ENCODE assay signal across 11 mouse cellular contexts in the genomic region with DNA sequence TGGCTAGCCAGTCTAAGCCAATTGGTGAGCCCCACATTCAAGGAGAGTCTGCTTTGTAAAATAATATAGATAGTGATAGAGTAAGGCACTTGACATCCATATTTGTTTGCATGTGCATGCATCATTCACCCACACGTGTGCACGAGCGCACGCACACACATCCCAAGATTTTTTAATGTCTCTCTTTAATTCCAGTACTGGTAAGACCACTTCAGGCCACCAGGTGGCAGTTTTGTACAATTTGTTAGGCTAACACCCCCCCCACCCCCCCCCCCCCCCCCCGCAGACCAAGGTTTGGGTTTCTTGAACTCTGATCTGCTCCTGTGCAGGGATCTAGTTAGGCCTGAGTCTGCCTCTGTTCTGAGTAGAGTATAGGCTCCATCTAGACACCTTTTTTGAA. TPM values are rescaled to one million over a fixed set of nuclear protein-coding genes. Genes with fewer than 3 reads are reported as not detected.
DNase-seq lines count a peak whose midpoint lies in the region; ATAC-seq and TF ChIP-seq lines count a peak whose summit lies in the region.
"Had no signal": no experiment of that assay in that cellular context is flagged by ENCODE, and none has a peak within 500 bp of the region (broad histone marks: within the 10 kb centered on the region; RNA-seq: fewer than 3 reads in every experiment).

No protein-coding gene starts in this region.

- H3K9me3 ChIP-seq in forebrain, postnatal 0 days (ENCODE audit: low read length), result no peaks in the 10 kb centered on the region
- H3K9me3 ChIP-seq in forebrain, embryonic 11.5 days (ENCODE audit: control insufficient read depth, low read length), result no peaks in the 10 kb centered on the region
- no peaks in the 10 kb centered on the region for H3K9me3 ChIP-seq in lung, embryonic 14.5 days (ENCODE audit: low read depth, low read length)
- H3K9me3 ChIP-seq: embryonic facial prominence, embryonic 15.5 days; heart, embryonic 15.5 days had no signal

- no peak overlapping the region for H3K27ac ChIP-seq in forebrain, postnatal 0 days (ENCODE audit: low read depth, low read length)
- H3K27ac ChIP-seq in forebrain, embryonic 11.5 days (ENCODE audit: low read depth, low read length), result no peak overlapping the region
- H3K27ac ChIP-seq in lung, embryonic 14.5 days (ENCODE audit: low read depth), result no peak overlapping the region
- H3K27ac ChIP-seq: embryonic facial prominence, embryonic 15.5 days; heart, embryonic 15.5 days had no signal

- no peak overlapping the region for H3K4me3 ChIP-seq in forebrain, postnatal 0 days (ENCODE audit: low read depth, low read length)
- no peak overlapping the region for H3K4me3 ChIP-seq in forebrain, embryonic 11.5 days (ENCODE audit: low read depth, low read length)
- no peak overlapping the region for H3K4me3 ChIP-seq in lung, embryonic 14.5 days (ENCODE audit: low read depth, low read length)
- H3K4me3 ChIP-seq: embryonic facial prominence, embryonic 15.5 days; heart, embryonic 15.5 days had no signal

- no peaks in the 10 kb centered on the region for H3K4me1 ChIP-seq in forebrain, postnatal 0 days (ENCODE audit: insufficient read depth)
- no peaks in the 10 kb centered on the region for H3K4me1 ChIP-seq in forebrain, embryonic 11.5 days (replicated peaks; ENCODE audit: control insufficient read depth, insufficient read depth, low read length)
- no peaks in the 10 kb centered on the region for H3K4me1 ChIP-seq in lung, embryonic 14.5 days (ENCODE audit: insufficient read depth)
- H3K4me1 ChIP-seq: embryonic facial prominence, embryonic 15.5 days; heart, embryonic 15.5 days had no signal

- ATAC-seq in forebrain, postnatal 0 days, result no peak
- no peak for ATAC-seq in forebrain, embryonic 11.5 days (replicated peaks; ENCODE audit: low FRiP score)
- no peak for ATAC-seq in lung, embryonic 14.5 days (ENCODE audit: insufficient read depth)
- no peak for ATAC-seq in granulocyte monocyte progenitor cell, adult 5-6 weeks (replicated peaks; ENCODE audit: poor library complexity, severe bottlenecking)

- H3K9ac ChIP-seq in forebrain, postnatal 0 days, result no peak overlapping the region
- H3K9ac ChIP-seq in forebrain, embryonic 11.5 days (ENCODE audit: low read length), result no peak overlapping the region
- H3K9ac ChIP-seq in lung, embryonic 14.5 days, result no peak overlapping the region
- H3K9ac ChIP-seq: embryonic facial prominence, embryonic 15.5 days; heart, embryonic 15.5 days had no signal

- no peak overlapping the region for H3K4me2 ChIP-seq in forebrain, postnatal 0 days (ENCODE audit: low read depth)
- H3K4me2 ChIP-seq in forebrain, embryonic 11.5 days (ENCODE audit: low read depth, low read length, severe bottlenecking), result no peak overlapping the region
- H3K4me2 ChIP-seq in lung, embryonic 14.5 days, result no peak overlapping the region
- H3K4me2 ChIP-seq: embryonic facial prominence, embryonic 15.5 days; heart, embryonic 15.5 days had no signal

- no peaks in the 10 kb centered on the region for H3K36me3 ChIP-seq in forebrain, postnatal 0 days (ENCODE audit: insufficient read depth)
- no peaks in the 10 kb centered on the region for H3K36me3 ChIP-seq in forebrain, embryonic 11.5 days (ENCODE audit: control insufficient read depth, insufficient read depth, low read length)
- no peaks in the 10 kb centered on the region for H3K36me3 ChIP-seq in lung, embryonic 14.5 days (ENCODE audit: insufficient read depth)
- H3K36me3 ChIP-seq: embryonic facial prominence, embryonic 15.5 days; heart, embryonic 15.5 days had no signal

- 0 out of 2 replicates have a peak, but pooled peaks have one; percentile 9 for TF ChIP-seq CTCF in forebrain, postnatal 0 days (IDR thresholded peaks at IDR 0.05; ENCODE audit: low read depth)
- 0 out of 2 replicates have a peak, but pooled peaks have one; percentile 3 for TF ChIP-seq CTCF in lung, embryonic 14.5 days (IDR thresholded peaks at IDR 0.05; ENCODE audit: low read depth)

- no peaks in the 10 kb centered on the region for H3K27me3 ChIP-seq in forebrain, postnatal 0 days (ENCODE audit: insufficient read depth, low read length)
- H3K27me3 ChIP-seq in forebrain, embryonic 11.5 days (ENCODE audit: control insufficient read depth, insufficient read depth, low read length), result no peaks in the 10 kb centered on the region; the same call in 1 of the 2 replicates
- H3K27me3 ChIP-seq in lung, embryonic 14.5 days (ENCODE audit: insufficient read depth, low read length), result no peaks in the 10 kb centered on the region
- H3K27me3 ChIP-seq: embryonic facial prominence, embryonic 15.5 days; heart, embryonic 15.5 days had no signal

- no peak for DNase-seq in forebrain, postnatal 0 days
- no peak for DNase-seq in forebrain, embryonic 11.5 days (ENCODE audit: low spot score)
- peak; percentile 56 for DNase-seq in lung, embryonic 14.5 days
- no peak for DNase-seq in lung, postnatal 4 days
- DNase-seq in ES-CJ7 (ENCODE audit: low read depth, low spot score), result peak; percentile 40
- DNase-seq in kidney, postnatal 4 days, result peak; percentile 41 to 56
- DNase-seq in urinary bladder, adult 18-20 months (ENCODE audit: low spot score in 2 of 2), result no peak

- 89% methylated on average over 4 of the region's 5 CpGs for WGBS in forebrain, postnatal 0 days
- WGBS in forebrain, embryonic 11.5 days, result 88% methylated on average over 4 of the region's 5 CpGs
- 84% methylated on average over 4 of the region's 5 CpGs for WGBS in lung, embryonic 14.5 days

RNA-seq across cellular contexts. Expression of gene Cdx4, which starts 46.9 kb away (rescaled TPM):
- total RNA-seq in forebrain, postnatal 0 days (2014; rRNA removed), result not detected in 2 replicates
- not detected in 2 replicates for polyA plus RNA-seq in forebrain, postnatal 0 days (2015; fragmentation: Nextera tagmentation; extraction: Ambion mirVana)
- polyA plus RNA-seq in forebrain, embryonic 11.5 days (2014; fragmentation: Nextera tagmentation; extraction: Ambion mirVana), result not detected in 2 replicates
- polyA plus RNA-seq in lung, embryonic 14.5 days (2014; fragmentation: Nextera tagmentation; extraction: Ambion mirVana), result not detected in 2 replicates
- not detected in 2 replicates for total RNA-seq in granulocyte monocyte progenitor cell, adult 5-6 weeks (2014; fragmentation: Nextera tagmentation)
- not detected in 2 replicates for total RNA-seq in granulocyte monocyte progenitor cell, adult 5-6 weeks (2017)
- total RNA-seq: left cerebral cortex, postnatal 10 days had no signal
- polyA plus RNA-seq: embryonic facial prominence, embryonic 15.5 days; heart, embryonic 15.5 days had no signal

Comparison
In these comparisons a context has a peak if more than half of its experiments do, and no peak if none do; other contexts are left out.
1. DNase-seq: peak in lung, embryonic 14.5 days (single experiment), ES-CJ7 (single experiment) and kidney, postnatal 4 days (2 of 2); none in forebrain, postnatal 0 days (single experiment), forebrain, embryonic 11.5 days (single experiment), lung, postnatal 4 days (0 of 2) and urinary bladder, adult 18-20 months (0 of 2).